Mouse (Mus musculus) embryonic facial prominence, embryonic 11.5 days (tissue): ENCODE results near the gene Tspan32. TPM values are rescaled to one million over a fixed set of nuclear protein-coding genes. Genes with fewer than 3 reads are reported as not detected.

ENCODE experiments used
- ATAC-seq: fragments of 200-750 bp; cut with Nextera tagmentation; replicated peaks from 2 replicates; pipeline ENCODE4 v1.8.0; 2017; ENCODE audit warnings: low read depth; ENCODE audit not compliant: insufficient number of reproducible peaks, low FRiP score, low TSS enrichment
- DNase-seq: peaks from one replicate; pipeline ENCODE4 v3.0.0-alpha.2; 2015; ENCODE audit warnings: low spot score
- H3K27ac ChIP-seq: fragments of 300-500 bp; sonication (generic); replicated peaks from 2 replicates; pipeline ENCODE4 v1.5.1; 2014; ENCODE audit warnings: mild to moderate bottlenecking, low read depth, low read length, control low read depth
- H3K27me3 ChIP-seq: fragments of 300-500 bp; sonication (generic); 2 replicates; pipeline ENCODE4 v1.6.1; 2014; ENCODE audit warnings: mild to moderate bottlenecking, low read length, moderate library complexity, mixed read lengths; ENCODE audit not compliant: control insufficient read depth, insufficient read depth
- H3K36me3 ChIP-seq: fragments of 300-500 bp; sonication (generic); replicated peaks from 2 replicates; pipeline ENCODE4 v1.6.1; 2014; ENCODE audit warnings: low read depth, mild to moderate bottlenecking, low read length, moderate library complexity, mixed read lengths; ENCODE audit not compliant: control insufficient read depth, insufficient read depth
- H3K4me1 ChIP-seq: fragments of 300-500 bp; sonication (generic); 2 replicates; pipeline ENCODE4 v1.6.1; 2014; ENCODE audit warnings: low read length, mixed read lengths; ENCODE audit not compliant: control insufficient read depth, insufficient read depth
- H3K4me2 ChIP-seq: fragments of 300-500 bp; sonication (generic); 2 replicates; pipeline ENCODE4 v1.6.1; 2014; ENCODE audit warnings: low read depth, mild to moderate bottlenecking, control low read depth, low read length, moderate library complexity
- H3K4me3 ChIP-seq: fragments of 300-500 bp; sonication (generic); 2 replicates; pipeline ENCODE4 v1.5.1; 2014; ENCODE audit warnings: low read depth, low read length, control low read depth
- H3K9ac ChIP-seq: fragments of 300-500 bp; sonication (generic); replicated peaks from 2 replicates; pipeline ENCODE4 v1.6.1; 2014; ENCODE audit warnings: mild to moderate bottlenecking, control low read depth, low read length
- H3K9me3 ChIP-seq: fragments of 300-500 bp; sonication (generic); replicated peaks from 2 replicates; pipeline ENCODE4 v1.6.1; 2016; ENCODE audit warnings: mild to moderate bottlenecking, low read length, inconsistent platforms, mixed read lengths; ENCODE audit not compliant: control insufficient read depth
- WGBS: fragments of 180-500 bp; shearing (Covaris S2); extraction: QIAGEN DNeasy Blood & Tissue Kit; methylation state at CpG from one replicate; pipeline ENCODE4 v1.1.7; 2014; 5-methylcytosine and 5-hydroxymethylcytosine counted together
- polyA plus RNA-seq: library from polyadenylated mRNA; unstranded; fragments of >200 nt; fragmentation: Nextera tagmentation; extraction: Ambion mirVana; gene quantifications from 2 replicates; pipeline ENCODE4 v1.2.1, GENCODE M21; 2014

Tspan32 gene
- polyA plus RNA-seq, 1 experiment from 2014 or later: 4.0 TPM

DNA sequence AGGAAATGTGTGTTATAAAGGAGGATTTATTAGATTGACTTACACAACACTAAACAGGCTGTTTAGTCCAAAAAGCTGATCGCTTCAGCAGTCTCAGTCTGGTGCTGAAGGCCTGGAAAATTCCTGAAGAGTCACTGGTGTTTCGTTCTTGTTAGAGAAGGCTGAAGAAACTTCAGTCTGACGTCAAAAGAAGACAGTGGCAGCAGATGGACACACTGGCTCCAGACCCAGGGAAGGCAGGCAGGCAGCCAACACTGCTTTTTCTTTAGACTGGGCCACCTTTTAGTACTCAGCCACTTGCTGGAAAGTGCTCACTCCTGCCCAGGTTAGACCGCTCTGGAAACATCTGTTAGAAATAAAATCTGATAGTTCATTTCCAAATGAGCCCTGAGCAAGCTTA, 28.7 kb downstream of the Tspan32 start:
- DNase-seq (no peak), ATAC-seq (no peak)
- H3K4me2 ChIP-seq: no peak overlapping the region
- H3K9me3 ChIP-seq: no peaks in the 10 kb centered on the region
- H3K36me3 ChIP-seq: no peaks in the 10 kb centered on the region
- no peak overlapping the region for H3K27ac ChIP-seq
- H3K4me3 ChIP-seq: no peak overlapping the region
- H3K4me1 ChIP-seq: no peaks in the 10 kb centered on the region
- no peak overlapping the region for H3K9ac ChIP-seq
- no peaks in the 10 kb centered on the region for H3K27me3 ChIP-seq
- WGBS: 90% methylated on average over 4 of the region's 4 CpGs

DNA sequence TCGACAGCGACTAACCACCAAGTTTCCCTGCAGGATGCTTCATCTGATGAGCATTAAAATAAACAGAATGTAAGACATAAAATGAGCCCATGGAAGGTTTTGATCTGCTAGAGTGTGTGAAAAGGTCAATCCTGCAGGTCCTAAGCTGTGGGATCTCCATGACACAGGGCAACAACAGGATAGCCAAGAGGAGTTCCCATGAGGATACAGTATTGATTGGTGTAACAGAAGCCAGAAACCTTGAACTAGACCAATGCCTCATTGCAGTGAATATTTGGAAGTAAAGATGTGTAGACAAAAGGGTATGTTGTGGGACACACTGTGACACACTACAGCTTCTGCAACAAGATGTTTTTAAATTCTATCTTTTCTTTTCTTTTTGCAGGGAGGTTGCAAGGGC, 29.3 kb downstream of the Tspan32 start:
- H3K27ac ChIP-seq: no peak overlapping the region
- H3K27me3 ChIP-seq: no peaks in the 10 kb centered on the region
- no peaks in the 10 kb centered on the region for H3K4me1 ChIP-seq
- 92% methylated on average over 2 of the region's 2 CpGs for WGBS
- no peaks in the 10 kb centered on the region for H3K9me3 ChIP-seq
- no peak overlapping the region for H3K4me3 ChIP-seq
- no peaks in the 10 kb centered on the region for H3K36me3 ChIP-seq
- no peak overlapping the region for H3K4me2 ChIP-seq
- no peak overlapping the region for H3K9ac ChIP-seq
- DNase-seq (no peak), ATAC-seq (no peak)

DNA sequence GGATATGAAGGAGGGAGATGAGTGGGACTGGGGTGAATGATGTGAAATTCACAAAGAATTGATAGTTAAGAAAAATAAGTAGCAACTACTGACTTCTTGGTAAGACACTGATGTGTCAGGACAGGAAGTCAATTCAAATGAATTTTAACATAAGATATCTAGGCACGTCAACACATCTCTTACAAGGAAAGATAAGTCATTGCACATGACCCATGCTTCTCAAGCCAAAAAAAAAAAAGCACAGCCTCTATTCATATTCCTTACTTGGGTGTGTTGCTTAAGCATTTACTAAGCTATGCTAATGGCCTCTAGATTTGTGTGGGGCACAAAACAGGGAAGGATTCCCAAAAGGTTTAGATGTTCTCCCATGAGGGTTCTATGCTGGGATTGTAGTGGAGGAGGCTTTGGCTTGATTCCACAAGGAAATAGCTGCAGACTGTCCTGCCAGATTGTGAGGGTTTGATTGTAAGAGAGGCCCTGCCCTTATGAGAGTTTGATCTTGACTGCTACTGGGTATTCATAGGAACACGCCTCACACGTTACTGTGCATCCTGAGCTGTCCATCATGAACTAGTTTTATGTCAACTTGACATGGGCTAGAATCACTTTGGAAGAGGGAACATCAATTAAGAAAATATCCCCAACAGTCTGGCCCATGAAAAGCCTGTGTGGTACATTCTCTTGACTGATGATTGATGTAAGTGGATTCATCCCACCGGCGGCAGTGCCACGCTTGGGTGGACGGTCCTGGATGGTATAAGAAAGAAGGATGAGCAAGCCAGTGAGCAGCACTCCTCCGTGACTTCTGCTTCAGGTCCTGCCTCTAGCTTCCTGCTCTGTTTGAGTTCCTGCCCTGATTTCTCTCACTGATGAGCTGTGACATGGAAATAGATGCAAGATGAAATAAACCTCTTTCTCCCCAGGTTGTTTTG, 29.9 kb downstream of the Tspan32 start:
- Histone ChIP-seq H3K36me3 (no peaks in the 10 kb centered on the region), H3K9ac (no peak overlapping the region), H3K9me3 (no peaks in the 10 kb centered on the region), H3K4me2 (no peak overlapping the region), H3K27ac (no peak overlapping the region), H3K4me3 (no peak overlapping the region), H3K4me1 (no peaks in the 10 kb centered on the region), H3K27me3 (no peaks in the 10 kb centered on the region)
- ATAC-seq (no peak), DNase-seq (no peak)
- WGBS: 97% methylated on average over 8 of the region's 8 CpGs

DNA sequence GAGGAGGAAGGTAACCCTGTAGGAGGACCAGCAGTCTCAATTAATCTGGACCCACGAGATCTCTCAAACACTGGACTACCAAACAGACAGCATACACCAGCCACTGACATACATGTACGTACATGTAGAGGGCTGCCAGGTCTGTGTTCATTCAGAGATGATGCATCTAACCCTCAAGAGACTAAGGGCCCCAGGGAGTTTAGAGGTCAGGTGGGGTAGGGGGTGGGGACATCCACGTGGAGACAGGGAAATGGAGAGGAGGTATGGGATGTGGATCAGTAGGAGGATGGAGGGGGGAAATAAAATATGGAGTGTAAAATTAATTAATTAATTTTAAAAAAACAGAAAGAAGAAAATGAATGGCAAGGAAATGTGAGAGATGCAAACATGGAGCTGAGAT, 31.9 kb downstream of the Tspan32 start:
- H3K27ac ChIP-seq: no peak overlapping the region
- H3K4me3 ChIP-seq: no peak overlapping the region
- no peaks in the 10 kb centered on the region for H3K27me3 ChIP-seq
- H3K36me3 ChIP-seq: no peaks in the 10 kb centered on the region
- WGBS: 83% methylated on average over 3 of the region's 3 CpGs
- no peaks in the 10 kb centered on the region for H3K9me3 ChIP-seq
- no peak overlapping the region for H3K4me2 ChIP-seq
- no peak overlapping the region for H3K9ac ChIP-seq
- DNase-seq (no peak), ATAC-seq (no peak)
- H3K4me1 ChIP-seq: no peaks in the 10 kb centered on the region

DNA sequence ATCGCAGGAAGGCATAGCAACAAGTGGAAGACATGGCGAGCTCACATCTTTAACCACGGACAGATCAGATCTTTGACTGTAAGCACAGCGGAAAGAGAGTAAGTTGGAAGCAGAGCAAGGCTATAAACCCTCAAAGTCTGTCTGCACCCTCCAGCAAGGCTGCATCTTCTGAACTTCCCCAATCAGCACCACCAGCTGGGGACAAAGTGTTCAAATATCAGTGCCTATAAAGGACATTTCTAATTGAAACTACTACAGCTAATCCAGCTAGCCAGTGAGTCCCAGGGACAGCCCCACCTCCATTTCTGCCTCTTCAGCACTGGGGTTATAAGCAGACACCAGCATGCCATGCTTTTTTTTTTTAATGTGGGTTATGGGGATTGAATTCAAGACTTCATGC, 32.5 kb downstream of the Tspan32 start:
- Histone ChIP-seq H3K9ac (no peak overlapping the region), H3K4me3 (no peak overlapping the region), H3K27ac (no peak overlapping the region), H3K4me1 (no peaks in the 10 kb centered on the region), H3K9me3 (no peaks in the 10 kb centered on the region), H3K4me2 (no peak overlapping the region), H3K36me3 (no peaks in the 10 kb centered on the region), H3K27me3 (no peaks in the 10 kb centered on the region)
- 92% methylated on average over 4 of the region's 4 CpGs for WGBS
- ATAC-seq (no peak), DNase-seq (no peak)

GRCm38 (mm10) chr7:143038174-143038931, 33.5 kb downstream of the Tspan32 start:
- ATAC-seq: no peak
- Histone ChIP-seq H3K9ac (no peak overlapping the region), H3K27me3 (no peaks in the 10 kb centered on the region), H3K27ac (no peak overlapping the region), H3K36me3 (no peaks in the 10 kb centered on the region), H3K9me3 (no peaks in the 10 kb centered on the region), H3K4me2 (no peak overlapping the region), H3K4me3 (no peak overlapping the region), H3K4me1 (no peaks in the 10 kb centered on the region)
- DNase-seq: no peak
- WGBS: 90% methylated on average over 3 of the region's 3 CpGs

DNA sequence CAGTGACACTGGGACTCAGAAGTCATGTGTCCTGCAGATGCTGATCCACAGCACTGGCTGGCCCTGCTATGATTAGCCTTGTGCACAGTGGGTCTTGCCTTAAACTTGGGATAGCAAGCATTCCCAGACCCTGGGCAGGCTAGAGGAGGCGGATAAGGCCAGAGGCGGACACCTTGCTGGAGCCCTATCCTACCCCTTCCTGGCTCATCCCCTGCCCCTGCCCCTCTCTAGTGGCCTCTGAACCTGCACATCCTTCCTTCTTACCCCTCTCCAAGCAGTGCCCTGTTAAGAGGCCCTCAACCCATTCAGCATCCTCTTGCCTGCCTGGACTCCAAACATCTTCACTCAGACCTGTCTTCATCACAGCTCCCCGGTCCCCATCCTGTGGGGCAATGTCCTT, 35.7 kb downstream of the Tspan32 start:
- Histone ChIP-seq H3K9me3 (no peaks in the 10 kb centered on the region), H3K27ac (no peak overlapping the region), H3K36me3 (no peaks in the 10 kb centered on the region), H3K9ac (no peak overlapping the region), H3K4me2 (no peak overlapping the region), H3K27me3 (no peaks in the 10 kb centered on the region), H3K4me1 (no peaks in the 10 kb centered on the region), H3K4me3 (no peak overlapping the region)
- ATAC-seq (no peak), DNase-seq (no peak)
- WGBS: 97% methylated on average over 3 of the region's 3 CpGs
